Mouse (Mus musculus) small intestine, adult 2 months (tissue): ENCODE data around the gene Adprm.
"Not testable (repeated sequence)": the region's sequence is repeated elsewhere in the genome, so short reads cannot be mapped to it uniquely, and the experiment has no call there.

Source experiments
- CTCF ChIP-seq: fragments of 200-500 bp; IDR thresholded peaks from 2 replicates; pipeline ENCODE4 v1.5.1; 2012; ENCODE audit warnings: low read depth, mild to moderate bottlenecking, control low read depth, inconsistent platforms, low read length, moderate library complexity, mixed read lengths; ENCODE audit not compliant: insufficient replicate concordance, insufficient read length; ENCODE audit errors: extremely low read depth
- POLR2A ChIP-seq: fragments of 200-500 bp; IDR thresholded peaks from 2 replicates; pipeline ENCODE4 v1.6.1; 2012; ENCODE audit warnings: low read depth, mild to moderate bottlenecking, control low read depth, inconsistent platforms, low read length, moderate library complexity

DNA sequence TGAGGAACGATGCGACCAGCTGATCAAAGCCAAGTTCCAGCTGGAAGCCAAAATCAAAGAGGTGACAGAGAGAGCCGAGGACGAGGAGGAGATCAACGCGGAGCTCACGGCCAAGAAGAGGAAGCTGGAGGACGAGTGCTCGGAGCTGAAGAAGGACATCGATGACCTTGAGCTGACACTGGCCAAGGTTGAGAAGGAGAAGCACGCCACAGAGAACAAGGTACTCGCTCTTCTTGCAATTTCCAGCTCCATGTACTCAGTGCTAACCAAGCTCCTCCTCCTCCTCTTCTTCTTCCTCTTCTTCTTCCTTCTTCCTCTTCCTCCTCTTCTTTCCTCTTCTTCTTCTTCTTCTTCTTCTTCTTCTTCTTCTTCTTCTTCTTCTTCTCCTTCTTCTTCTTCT, 40.0 kb upstream of the Adprm start:
- not testable (repeated sequence) for TF ChIP-seq POLR2A, CTCF
